Comparison of ENCODE assay signal across 8 mouse cellular contexts in genomic region chr1:181150827-181151534, GRCm38 (mm10). TPM values are rescaled to one million over a fixed set of nuclear protein-coding genes. Genes with fewer than 3 reads are reported as not detected.
DNase-seq lines count a peak whose midpoint lies in the region; ATAC-seq lines count a peak whose summit lies in the region.

No protein-coding gene starts in this region.

- under 1% methylated on average over 59 of the region's 59 CpGs for WGBS in hindbrain, embryonic 14.5 days

- ATAC-seq in hindbrain, embryonic 14.5 days (ENCODE audit: low FRiP score) = peak; percentile 90

- H3K4me1 ChIP-seq in hindbrain, embryonic 14.5 days (replicated peaks; ENCODE audit: control insufficient read depth, insufficient read depth, low read length) = peaks cover 18% of the 10 kb centered on the region

- peak overlapping the region; percentile 84 for H3K27ac ChIP-seq in hindbrain, embryonic 14.5 days

- peak; percentile 96 for DNase-seq in NIH3T3 (ENCODE audit: low read depth)
- peak; percentile 94 to 97 for DNase-seq in cerebellum, postnatal 10 days
- DNase-seq in frontal cortex, postnatal 14 days (ENCODE audit: low spot score in 2 of 2) = peak; percentile 79 to 86
- DNase-seq in hindbrain, embryonic 14.5 days (ENCODE audit: low spot score) = peak; percentile 95
- peak; percentile 89 to 90 for DNase-seq in layer of hippocampus, postnatal 36 days
- DNase-seq in lung, postnatal 36 days = peak; percentile 96
- peak; percentile 94 for DNase-seq in retina, postnatal 1 day
- peak; percentile 81 to 82 for DNase-seq in urinary bladder, adult 18-20 months (ENCODE audit: low spot score in 2 of 2)

- no peaks in the 10 kb centered on the region for H3K9me3 ChIP-seq in hindbrain, embryonic 14.5 days (ENCODE audit: control insufficient read depth, low read length)

- peaks cover 13% of the 10 kb centered on the region for H3K36me3 ChIP-seq in hindbrain, embryonic 14.5 days (replicated peaks; ENCODE audit: control insufficient read depth, insufficient read depth)

- no peaks in the 10 kb centered on the region for H3K27me3 ChIP-seq in hindbrain, embryonic 14.5 days (ENCODE audit: control insufficient read depth, insufficient read depth, low read length)

- H3K9ac ChIP-seq in hindbrain, embryonic 14.5 days = peak overlapping the region; percentile 92

- peak overlapping the region; percentile 84 for H3K4me3 ChIP-seq in hindbrain, embryonic 14.5 days (replicated peaks; ENCODE audit: low read length)

- H3K4me2 ChIP-seq in hindbrain, embryonic 14.5 days (replicated peaks) = peak overlapping the region; percentile 77

RNA-seq across cellular contexts. Expression of gene Cnih4, which starts 6.5 kb away (rescaled TPM):
- polyA plus RNA-seq in hindbrain, embryonic 14.5 days (2014; fragmentation: Nextera tagmentation; extraction: Ambion mirVana) = 52.7 and 53.6 TPM in 2 replicates
- total RNA-seq in layer of hippocampus, postnatal 36 days (2021) = 10 to 100 TPM; 28.7 to 33.1 TPM

RNA-seq across cellular contexts. Expression of gene Nvl, which starts 7.0 kb away (rescaled TPM):
- 36.4 and 39.3 TPM in 2 replicates for polyA plus RNA-seq in hindbrain, embryonic 14.5 days (2014; fragmentation: Nextera tagmentation; extraction: Ambion mirVana)
- total RNA-seq in layer of hippocampus, postnatal 36 days (2021) = 10 to 100 TPM; 32.4 to 38.1 TPM

Comparison
In these comparisons a context has a peak if more than half of its experiments do, and no peak if none do; other contexts are left out.
1. Peak in every context shown above with its lines: DNase-seq, ATAC-seq, H3K4me3 ChIP-seq and H3K27ac ChIP-seq.